Mouse (Mus musculus) spleen, postnatal 14 days (tissue): ENCODE measurements around the gene Hcrt.
A peak's percentile ranks its signal among the peaks of the same experiment; 100 is the strongest.

ENCODE experiments used
- DNase-seq, 2 experiments: peaks; one replicate each; pipeline ENCODE4 v3.0.0; 2021 to 2022; ENCODE audit warnings: low spot score in 2 of 2

Hcrt gene

GRCm38 (mm10) chr11:100711783-100712615 lies 50.7 kb downstream of the Hcrt start, which contains the start of gene Kat2a:
TSS of gene Kat2a (minus strand) at chr11:100712465.
- DNase-seq: peak; percentile 49 to 61
